Mouse (Mus musculus): ENCODE measurements around the gene Pwp2. TPM values are rescaled to one million over a fixed set of nuclear protein-coding genes. Genes with fewer than 3 reads are reported as not detected.
A peak's percentile ranks its signal among the peaks of the same experiment; 100 is the strongest.

Gene Pwp2
- polyA plus RNA-seq, 1 experiment from 2014 or later = 9.5 TPM

GRCm38 (mm10) chr10:78143727-78144505, 41.0 kb downstream of the Pwp2 start:
- Histone ChIP-seq H3K36me3 (ENCODE audit: control insufficient read depth, insufficient read depth, low read length) (no peaks in the 10 kb centered on the region), H3K4me2 (no peak overlapping the region), H3K9me3 (replicated peaks; ENCODE audit: control insufficient read depth, low read length) (no peaks in the 10 kb centered on the region), H3K9ac (ENCODE audit: low read depth, low read length) (no peak overlapping the region), H3K27ac (ENCODE audit: low read depth, low read length) (no peak overlapping the region), H3K4me3 (ENCODE audit: low read depth, low read length) (no peak overlapping the region), H3K4me1 (ENCODE audit: control insufficient read depth, insufficient read depth, low read length) (peaks cover 1% of the 10 kb centered on the region; the same call in 1 of the 2 replicates), H3K27me3 (ENCODE audit: control insufficient read depth, insufficient read depth, low read length) (no peaks in the 10 kb centered on the region)
- ATAC-seq (replicated peaks; ENCODE audit: insufficient number of reproducible peaks, low FRiP score, low TSS enrichment) = no peak
- 40% methylated on average over 8 of the region's 8 CpGs for WGBS (ENCODE audit: insufficient replicate concordance)

GRCm38 (mm10) chr10:78140843-78141242, 44.1 kb downstream of the Pwp2 start:
- Histone ChIP-seq H3K36me3 (ENCODE audit: control insufficient read depth, insufficient read depth, low read length) (no peaks in the 10 kb centered on the region), H3K9me3 (replicated peaks; ENCODE audit: control insufficient read depth, low read length) (no peaks in the 10 kb centered on the region), H3K27me3 (ENCODE audit: control insufficient read depth, insufficient read depth, low read length) (no peaks in the 10 kb centered on the region), H3K4me3 (ENCODE audit: low read depth, low read length) (no peak overlapping the region), H3K4me1 (ENCODE audit: control insufficient read depth, insufficient read depth, low read length) (peaks cover 3% of the 10 kb centered on the region; the same call in 1 of the 2 replicates), H3K9ac (ENCODE audit: low read depth, low read length) (no peak overlapping the region), H3K4me2 (no peak overlapping the region), H3K27ac (ENCODE audit: low read depth, low read length) (no peak overlapping the region)
- WGBS (ENCODE audit: insufficient replicate concordance) = 68% methylated on average over 3 of the region's 3 CpGs
- no peak for ATAC-seq (replicated peaks; ENCODE audit: insufficient number of reproducible peaks, low FRiP score, low TSS enrichment)

DNA sequence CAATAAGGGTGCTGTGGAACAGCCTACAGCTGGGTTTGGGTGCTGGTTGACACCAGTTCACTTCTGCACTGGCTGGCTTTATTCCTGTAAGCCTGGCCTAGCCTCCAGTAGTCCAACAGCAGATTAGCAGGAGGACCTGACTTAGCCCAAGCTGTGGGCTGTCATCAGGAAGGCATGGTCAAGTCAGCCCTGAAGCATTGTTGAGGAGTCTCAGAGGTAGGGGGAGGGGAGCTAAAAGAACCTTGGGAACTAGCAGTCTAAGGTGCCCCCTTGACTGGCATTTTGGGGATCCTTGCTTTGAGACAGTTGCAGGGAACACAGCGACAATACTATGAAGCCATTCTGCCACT, 44.7 kb downstream of the Pwp2 start:
- no peak overlapping the region for H3K27ac ChIP-seq (ENCODE audit: low read depth, low read length)
- WGBS (ENCODE audit: insufficient replicate concordance) = 73% methylated on average over 1 of the region's 1 CpGs
- no peak overlapping the region for H3K4me3 ChIP-seq (ENCODE audit: low read depth, low read length)
- peaks cover 7% of the 10 kb centered on the region for H3K4me1 ChIP-seq (ENCODE audit: control insufficient read depth, insufficient read depth, low read length)
- no peaks in the 10 kb centered on the region for H3K9me3 ChIP-seq (replicated peaks; ENCODE audit: control insufficient read depth, low read length)
- no peaks in the 10 kb centered on the region for H3K36me3 ChIP-seq (ENCODE audit: control insufficient read depth, insufficient read depth, low read length)
- H3K27me3 ChIP-seq (ENCODE audit: control insufficient read depth, insufficient read depth, low read length) = no peaks in the 10 kb centered on the region
- H3K4me2 ChIP-seq = no peak overlapping the region
- no peak overlapping the region for H3K9ac ChIP-seq (ENCODE audit: low read depth, low read length)
- no peak for ATAC-seq (replicated peaks; ENCODE audit: insufficient number of reproducible peaks, low FRiP score, low TSS enrichment)

- 70% methylated on average over 11 of the region's 11 CpGs for WGBS (ENCODE audit: insufficient replicate concordance)
- Histone ChIP-seq H3K9me3 (replicated peaks; ENCODE audit: control insufficient read depth, low read length) (no peaks in the 10 kb centered on the region), H3K27ac (ENCODE audit: low read depth, low read length) (no peak overlapping the region), H3K4me1 (ENCODE audit: control insufficient read depth, insufficient read depth, low read length) (peaks cover 12% of the 10 kb centered on the region), H3K4me2 (no peak overlapping the region), H3K36me3 (ENCODE audit: control insufficient read depth, insufficient read depth, low read length) (no peaks in the 10 kb centered on the region), H3K4me3 (ENCODE audit: low read depth, low read length) (no peak overlapping the region), H3K9ac (ENCODE audit: low read depth, low read length) (no peak overlapping the region), H3K27me3 (ENCODE audit: control insufficient read depth, insufficient read depth, low read length) (no peaks in the 10 kb centered on the region)
- ATAC-seq (replicated peaks; ENCODE audit: insufficient number of reproducible peaks, low FRiP score, low TSS enrichment) = no peak
These were observed 45.2 kb downstream of the Pwp2 start for GRCm38 (mm10) chr10:78139572-78140250.

DNA sequence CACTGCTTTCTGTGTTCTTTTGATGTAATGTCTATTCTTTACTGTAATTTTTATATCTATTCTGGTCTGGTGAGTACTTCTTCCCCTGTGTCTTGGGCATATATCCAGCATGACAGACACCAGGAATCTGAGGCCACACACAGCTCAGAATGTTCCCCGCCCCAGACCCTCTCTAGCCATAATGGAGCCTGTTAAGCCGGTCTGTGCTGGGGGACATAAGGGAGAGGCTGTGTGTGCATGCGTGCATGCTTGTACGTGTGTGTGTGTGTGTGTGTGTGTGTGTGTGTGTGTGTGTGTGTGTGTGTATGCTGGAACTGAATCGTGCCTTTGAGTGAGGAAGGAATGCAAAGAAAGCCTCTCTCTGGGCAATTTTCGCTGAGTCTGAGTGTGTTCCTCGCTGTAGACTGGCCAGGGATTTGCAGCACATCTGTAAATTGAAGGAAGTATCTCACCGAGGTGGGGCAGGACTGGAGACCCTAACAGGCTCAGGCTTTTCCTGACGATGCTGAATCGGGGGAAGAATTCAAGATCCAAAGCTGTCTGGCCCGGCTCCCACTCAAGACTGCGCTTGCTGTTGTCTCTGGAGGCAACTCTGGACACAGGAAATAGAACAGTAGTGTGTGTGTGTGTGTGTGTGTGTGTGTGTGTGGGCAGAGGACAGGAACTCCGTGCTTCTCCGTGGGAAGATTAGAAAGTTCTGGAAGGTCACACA, 46.0 kb downstream of the Pwp2 start:
- Histone ChIP-seq H3K27ac (ENCODE audit: low read depth, low read length) (0 out of 2 replicates have a peak overlapping the region, but pooled peaks have one; percentile 41), H3K4me3 (ENCODE audit: low read depth, low read length) (no peak overlapping the region), H3K36me3 (ENCODE audit: control insufficient read depth, insufficient read depth, low read length) (no peaks in the 10 kb centered on the region), H3K4me2 (no peak overlapping the region), H3K9me3 (replicated peaks; ENCODE audit: control insufficient read depth, low read length) (no peaks in the 10 kb centered on the region), H3K9ac (ENCODE audit: low read depth, low read length) (no peak overlapping the region), H3K27me3 (ENCODE audit: control insufficient read depth, insufficient read depth, low read length) (no peaks in the 10 kb centered on the region), H3K4me1 (ENCODE audit: control insufficient read depth, insufficient read depth, low read length) (peaks cover 17% of the 10 kb centered on the region)
- ATAC-seq (replicated peaks; ENCODE audit: insufficient number of reproducible peaks, low FRiP score, low TSS enrichment) = no peak
- WGBS (ENCODE audit: insufficient replicate concordance) = 46% methylated on average over 14 of the region's 14 CpGs

DNA sequence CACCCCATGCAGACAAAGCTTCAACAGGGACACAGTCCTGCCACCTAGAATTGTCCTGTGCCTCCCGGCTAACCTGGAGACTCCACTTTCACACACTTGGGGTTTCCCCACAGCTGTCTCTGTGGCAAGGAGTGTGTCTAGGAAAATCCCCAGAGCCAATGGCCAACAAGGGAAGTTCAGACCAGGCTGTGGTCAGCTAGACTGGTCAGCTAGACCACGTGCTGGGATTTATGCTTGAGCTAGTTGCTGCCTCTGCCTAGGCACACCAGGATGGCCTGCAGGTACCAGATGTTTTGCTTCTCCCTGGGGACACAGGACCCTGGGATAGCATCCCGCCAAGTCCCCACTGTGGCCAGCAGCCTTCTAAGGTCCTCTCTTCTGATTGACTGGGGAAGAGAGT, 47.8 kb downstream of the Pwp2 start:
- WGBS (ENCODE audit: insufficient replicate concordance) = 83% methylated on average over 3 of the region's 3 CpGs

DNA sequence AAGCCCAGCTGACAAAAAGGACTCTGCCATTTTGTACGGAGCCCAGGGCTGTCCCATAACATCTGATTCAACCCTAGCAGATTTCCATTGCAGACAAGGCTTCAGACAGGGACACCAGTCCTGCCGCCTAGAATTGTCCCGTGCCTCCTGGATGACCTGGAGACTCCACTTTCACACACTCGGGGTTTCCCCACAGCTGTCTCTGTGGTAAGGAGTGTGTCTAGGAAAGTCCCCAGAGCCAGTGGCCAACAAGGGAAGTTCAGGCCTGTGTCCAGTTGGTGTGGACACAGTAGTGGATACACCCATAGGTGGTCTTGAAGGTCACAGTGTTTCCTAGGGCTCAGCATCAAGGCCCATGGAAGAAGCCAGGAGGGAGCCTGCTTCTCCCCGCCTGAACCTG, 49.0 kb downstream of the Pwp2 start:
- Histone ChIP-seq H3K27me3 (ENCODE audit: control insufficient read depth, insufficient read depth, low read length) (no peaks in the 10 kb centered on the region), H3K4me2 (no peak overlapping the region), H3K27ac (ENCODE audit: low read depth, low read length) (no peak overlapping the region), H3K9me3 (replicated peaks; ENCODE audit: control insufficient read depth, low read length) (no peaks in the 10 kb centered on the region), H3K4me3 (ENCODE audit: low read depth, low read length) (no peak overlapping the region), H3K36me3 (ENCODE audit: control insufficient read depth, insufficient read depth, low read length) (no peaks in the 10 kb centered on the region), H3K9ac (ENCODE audit: low read depth, low read length) (no peak overlapping the region), H3K4me1 (ENCODE audit: control insufficient read depth, insufficient read depth, low read length) (peaks cover 17% of the 10 kb centered on the region)
- 73% methylated on average over 5 of the region's 5 CpGs for WGBS (ENCODE audit: insufficient replicate concordance)
- no peak for ATAC-seq (replicated peaks; ENCODE audit: insufficient number of reproducible peaks, low FRiP score, low TSS enrichment)

More for the DNA sequence above, 47.8 kb downstream of the Pwp2 start:
- no peak overlapping the region for H3K9ac ChIP-seq (ENCODE audit: low read depth, low read length)
- ATAC-seq (replicated peaks; ENCODE audit: insufficient number of reproducible peaks, low FRiP score, low TSS enrichment) = no peak
- no peak overlapping the region for H3K4me2 ChIP-seq
- H3K4me3 ChIP-seq (ENCODE audit: low read depth, low read length) = no peak overlapping the region
- no peaks in the 10 kb centered on the region for H3K9me3 ChIP-seq (replicated peaks; ENCODE audit: control insufficient read depth, low read length)
- H3K27me3 ChIP-seq (ENCODE audit: control insufficient read depth, insufficient read depth, low read length) = no peaks in the 10 kb centered on the region
- no peaks in the 10 kb centered on the region for H3K36me3 ChIP-seq (ENCODE audit: control insufficient read depth, insufficient read depth, low read length)
- H3K4me1 ChIP-seq (ENCODE audit: control insufficient read depth, insufficient read depth, low read length) = peaks cover 17% of the 10 kb centered on the region
- H3K27ac ChIP-seq (ENCODE audit: low read depth, low read length) = no peak overlapping the region

- Histone ChIP-seq H3K4me3 (ENCODE audit: low read depth, low read length) (peak overlapping the region; percentile 12; the same call in 1 of the 2 replicates), H3K27ac (ENCODE audit: low read depth, low read length) (0 out of 2 replicates have a peak overlapping the region, but pooled peaks have one; percentile 29), H3K4me1 (ENCODE audit: control insufficient read depth, insufficient read depth, low read length) (peaks cover 17% of the 10 kb centered on the region), H3K9ac (ENCODE audit: low read depth, low read length) (0 out of 2 replicates have a peak overlapping the region, but pooled peaks have one; percentile 34), H3K36me3 (ENCODE audit: control insufficient read depth, insufficient read depth, low read length) (no peaks in the 10 kb centered on the region), H3K9me3 (replicated peaks; ENCODE audit: control insufficient read depth, low read length) (no peaks in the 10 kb centered on the region), H3K4me2 (peak overlapping the region; percentile 61), H3K27me3 (ENCODE audit: control insufficient read depth, insufficient read depth, low read length) (peaks cover 3% of the 10 kb centered on the region; the same call in 1 of the 2 replicates)
- peak; percentile 62; the same call in 1 of the 2 replicates for ATAC-seq (replicated peaks; ENCODE audit: insufficient number of reproducible peaks, low FRiP score, low TSS enrichment)
- WGBS (ENCODE audit: insufficient replicate concordance) = 6% methylated on average over 14 of the region's 14 CpGs
These were observed 49.8 kb downstream of the Pwp2 start for GRCm38 (mm10) chr10:78134975-78135798.
